Mouse (Mus musculus) cortical plate, adult 2 months (tissue): Measurements from ENCODE around the gene Sdk1.

Experiments
- CTCF ChIP-seq: fragments of 200-500 bp; IDR thresholded peaks from 2 replicates; pipeline ENCODE4 v1.5.1; 2011; ENCODE audit warnings: mild to moderate bottlenecking, control low read depth, low read length; ENCODE audit not compliant: insufficient read depth; ENCODE audit errors: extremely low read depth
- POLR2A ChIP-seq: fragments of 200-500 bp; IDR thresholded peaks from 2 replicates; pipeline ENCODE4 v1.6.1; 2011; ENCODE audit warnings: mild to moderate bottlenecking, low read length, control low read depth; ENCODE audit not compliant: insufficient read depth; ENCODE audit errors: extremely low read depth

- no peak for TF ChIP-seq POLR2A
- no peak for TF ChIP-seq CTCF
Observed at GRCm38 (mm10) chr5:141971071-141971470, 729.8 kb downstream of the Sdk1 start.
